Mouse (Mus musculus): ENCODE data around the gene Cyyr1. TPM values are rescaled to one million over a fixed set of nuclear protein-coding genes. Genes with fewer than 3 reads are reported as not detected.
"Not testable (repeated sequence)": the region's sequence is repeated elsewhere in the genome, so short reads cannot be mapped to it uniquely, and the experiment has no call there.

Cyyr1 gene
- polyA plus RNA-seq (2015; fragmentation: Nextera tagmentation; extraction: Ambion mirVana), result 5.6 and 5.8 TPM in 2 replicates

DNA sequence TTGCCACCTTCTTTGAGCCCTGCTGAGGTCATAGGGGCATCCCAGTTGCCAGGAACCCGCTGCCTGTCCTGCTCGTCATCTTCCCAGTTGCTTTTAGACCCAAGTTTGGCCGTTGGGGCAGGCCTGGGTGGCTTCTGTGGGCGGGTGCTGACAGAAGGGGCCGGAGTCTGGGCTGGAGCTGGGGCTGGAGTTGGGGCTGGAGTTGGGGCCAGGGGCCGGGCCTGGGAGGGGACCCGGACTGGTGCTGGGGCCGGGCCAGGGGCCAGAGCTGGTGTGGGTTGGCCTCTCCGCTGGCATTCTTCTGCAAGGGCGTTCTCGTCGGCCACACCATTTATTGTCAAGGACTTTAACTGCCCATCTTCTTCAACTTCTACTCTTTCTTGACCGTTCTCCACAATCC lies at the start of gene Cyyr1:
Gene Cyyr1 (minus strand): TSS at position 101 of the 400 bp plus-strand sequence.
- ATAC-seq (replicated peaks; ENCODE audit: low FRiP score, low read depth); H3K4me3 ChIP-seq (replicated peaks; ENCODE audit: low read depth, low read length); H3K4me1 ChIP-seq (replicated peaks; ENCODE audit: insufficient read depth, low read length); H3K27ac ChIP-seq; H3K27me3 ChIP-seq (ENCODE audit: insufficient read depth, low read length); H3K36me3 ChIP-seq (ENCODE audit: insufficient read depth, low read length); H3K4me2 ChIP-seq (ENCODE audit: low read length); H3K9me3 ChIP-seq (replicated peaks; ENCODE audit: low read length); H3K9ac ChIP-seq (ENCODE audit: low read depth, low read length); DNase-seq (ENCODE audit: low spot score): not testable (repeated sequence)
- 92% methylated on average over 11 of the region's 13 CpGs for WGBS

DNA sequence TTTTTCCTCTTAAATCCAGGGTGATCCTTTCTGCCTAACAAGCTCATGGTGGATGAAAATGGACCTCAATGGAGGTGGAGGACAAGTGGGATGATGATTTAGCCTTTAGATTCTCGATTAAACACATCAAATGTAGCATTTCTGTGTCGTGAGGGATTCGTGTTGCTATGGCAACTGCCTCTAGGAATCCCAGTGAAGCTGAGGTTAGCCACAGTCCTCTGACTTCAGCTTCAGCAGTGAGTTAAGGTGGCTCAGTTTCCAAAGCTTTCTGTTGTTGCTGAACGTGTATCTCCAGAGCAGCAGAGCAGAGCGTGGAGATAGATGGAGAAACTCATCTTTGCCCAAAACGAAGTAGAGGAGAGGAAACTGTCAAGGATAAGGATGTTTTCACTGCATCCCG lies 35.6 kb upstream of the Cyyr1 start:
- no peak overlapping the region for H3K27ac ChIP-seq
- H3K27me3 ChIP-seq (ENCODE audit: insufficient read depth, low read length), result no peaks in the 10 kb centered on the region
- 73% methylated on average over 7 of the region's 7 CpGs for WGBS
- no peak overlapping the region for H3K4me2 ChIP-seq (ENCODE audit: low read length)
- no peaks in the 10 kb centered on the region for H3K4me1 ChIP-seq (replicated peaks; ENCODE audit: insufficient read depth, low read length)
- no peaks in the 10 kb centered on the region for H3K9me3 ChIP-seq (replicated peaks; ENCODE audit: low read length)
- H3K9ac ChIP-seq (ENCODE audit: low read depth, low read length), result no peak overlapping the region
- no peak for TF ChIP-seq CTCF (IDR thresholded peaks at IDR 0.05; ENCODE audit: low read depth)
- no peak for DNase-seq (ENCODE audit: low spot score)
- H3K36me3 ChIP-seq (ENCODE audit: insufficient read depth, low read length), result no peaks in the 10 kb centered on the region
- H3K4me3 ChIP-seq (replicated peaks; ENCODE audit: low read depth, low read length), result no peak overlapping the region
- ATAC-seq (replicated peaks; ENCODE audit: low FRiP score, low read depth), result no peak

DNA sequence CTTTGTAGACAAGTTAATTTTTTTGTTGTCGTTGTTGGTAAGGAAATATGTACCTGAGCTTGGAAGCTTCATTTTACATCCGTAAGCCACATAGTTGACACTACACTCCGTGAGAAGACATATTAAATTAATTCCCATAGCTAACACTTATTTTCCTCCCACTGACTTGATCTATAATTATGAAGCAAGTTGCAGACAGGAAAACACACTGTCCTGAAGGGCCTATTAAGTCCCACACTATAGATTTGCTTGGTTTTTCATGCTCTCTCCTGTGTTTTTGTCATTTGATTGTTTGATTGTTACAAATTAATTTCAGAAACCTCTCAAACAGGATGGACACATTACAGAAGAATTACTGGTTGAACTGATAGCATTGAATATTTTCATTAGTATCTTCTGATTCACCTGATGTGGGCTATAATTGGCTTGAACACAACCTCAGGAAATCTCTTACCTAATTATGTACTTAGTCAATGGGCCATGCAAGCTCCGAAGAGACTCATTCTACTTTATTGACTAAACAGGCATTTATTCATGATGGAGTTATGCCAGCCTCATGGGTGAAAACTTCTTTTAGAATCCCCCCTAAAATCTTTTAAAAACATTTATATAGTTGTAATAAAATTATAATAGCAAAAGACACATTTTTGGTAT lies 34.5 kb upstream of the Cyyr1 start:
- TF ChIP-seq CTCF (IDR thresholded peaks at IDR 0.05; ENCODE audit: low read depth), result no peak
- H3K4me1 ChIP-seq (replicated peaks; ENCODE audit: insufficient read depth, low read length), result no peaks in the 10 kb centered on the region
- H3K4me2 ChIP-seq (ENCODE audit: low read length), result no peak overlapping the region
- H3K27ac ChIP-seq, result no peak overlapping the region
- no peak overlapping the region for H3K4me3 ChIP-seq (replicated peaks; ENCODE audit: low read depth, low read length)
- 88% methylated on average over 4 of the region's 4 CpGs for WGBS
- no peak overlapping the region for H3K9ac ChIP-seq (ENCODE audit: low read depth, low read length)
- ATAC-seq (replicated peaks; ENCODE audit: low FRiP score, low read depth) (no peak), DNase-seq (ENCODE audit: low spot score) (no peak)
- H3K36me3 ChIP-seq (ENCODE audit: insufficient read depth, low read length), result no peaks in the 10 kb centered on the region
- H3K9me3 ChIP-seq (replicated peaks; ENCODE audit: low read length), result no peaks in the 10 kb centered on the region
- H3K27me3 ChIP-seq (ENCODE audit: insufficient read depth, low read length), result no peaks in the 10 kb centered on the region

DNA sequence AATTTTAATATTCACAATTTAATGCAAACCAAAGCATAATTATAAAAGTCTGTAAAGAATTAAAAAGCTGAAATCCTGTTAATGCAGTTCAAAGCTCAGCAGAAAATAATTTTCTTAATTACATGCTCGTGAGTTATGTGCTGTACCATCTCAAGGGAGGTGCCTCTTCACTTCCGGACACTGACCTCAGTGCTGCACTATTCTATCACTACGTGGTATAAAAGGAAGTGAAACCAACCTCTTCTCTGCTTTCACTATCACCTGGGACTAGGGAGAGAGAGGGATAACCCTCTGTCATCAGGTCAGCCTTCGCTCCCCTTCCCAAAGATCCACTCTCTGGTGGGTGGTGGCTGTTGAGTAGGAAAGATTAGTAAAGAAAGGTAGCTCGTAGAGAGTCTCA lies 13.3 kb upstream of the Cyyr1 start:
- 81% methylated on average over 5 of the region's 5 CpGs for WGBS
- ATAC-seq (replicated peaks; ENCODE audit: low FRiP score, low read depth) (no peak), DNase-seq (ENCODE audit: low spot score) (no peak)
- H3K9me3 ChIP-seq (replicated peaks; ENCODE audit: low read length), result no peaks in the 10 kb centered on the region
- H3K4me1 ChIP-seq (replicated peaks; ENCODE audit: insufficient read depth, low read length), result no peaks in the 10 kb centered on the region
- H3K9ac ChIP-seq (ENCODE audit: low read depth, low read length), result no peak overlapping the region
- no peak overlapping the region for H3K4me2 ChIP-seq (ENCODE audit: low read length)
- H3K4me3 ChIP-seq (replicated peaks; ENCODE audit: low read depth, low read length), result no peak overlapping the region
- no peak overlapping the region for H3K27ac ChIP-seq
- H3K36me3 ChIP-seq (ENCODE audit: insufficient read depth, low read length), result no peaks in the 10 kb centered on the region
- no peak for TF ChIP-seq CTCF (IDR thresholded peaks at IDR 0.05; ENCODE audit: low read depth)
- no peaks in the 10 kb centered on the region for H3K27me3 ChIP-seq (ENCODE audit: insufficient read depth, low read length)

DNA sequence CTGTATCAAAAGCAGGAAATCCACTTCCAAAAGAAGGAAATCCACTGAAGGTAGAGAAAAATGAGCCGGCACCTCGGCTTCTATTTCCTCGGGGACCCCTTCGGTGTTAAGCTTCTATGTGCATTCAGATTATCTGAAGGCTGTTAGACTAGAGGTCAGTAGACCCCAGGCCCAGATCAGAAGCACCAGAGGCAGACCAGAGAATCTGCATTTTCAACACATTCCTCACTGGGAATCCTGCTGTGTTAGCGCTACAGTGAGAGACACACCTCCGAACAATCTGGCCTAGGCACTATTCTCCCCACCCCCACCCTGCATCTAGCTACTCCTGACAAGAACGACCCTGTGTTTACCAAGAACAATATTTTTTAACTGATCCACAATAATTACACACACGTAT lies 641 bp upstream of the Cyyr1 start:
- no peak for TF ChIP-seq CTCF (IDR thresholded peaks at IDR 0.05; ENCODE audit: low read depth)
- WGBS, result 49% methylated on average over 8 of the region's 8 CpGs
- Histone ChIP-seq H3K27ac (no peak overlapping the region), H3K9me3 (replicated peaks; ENCODE audit: low read length) (no peaks in the 10 kb centered on the region), H3K4me3 (replicated peaks; ENCODE audit: low read depth, low read length) (no peak overlapping the region), H3K4me1 (replicated peaks; ENCODE audit: insufficient read depth, low read length) (0 out of 2 replicates have a peak, but pooled peaks cover 4% of the 10 kb centered on the region), H3K4me2 (ENCODE audit: low read length) (no peak overlapping the region), H3K27me3 (ENCODE audit: insufficient read depth, low read length) (no peaks in the 10 kb centered on the region), H3K36me3 (ENCODE audit: insufficient read depth, low read length) (no peaks in the 10 kb centered on the region), H3K9ac (ENCODE audit: low read depth, low read length) (no peak overlapping the region)
- DNase-seq (ENCODE audit: low spot score) (no peak), ATAC-seq (replicated peaks; ENCODE audit: low FRiP score, low read depth) (no peak)

DNA sequence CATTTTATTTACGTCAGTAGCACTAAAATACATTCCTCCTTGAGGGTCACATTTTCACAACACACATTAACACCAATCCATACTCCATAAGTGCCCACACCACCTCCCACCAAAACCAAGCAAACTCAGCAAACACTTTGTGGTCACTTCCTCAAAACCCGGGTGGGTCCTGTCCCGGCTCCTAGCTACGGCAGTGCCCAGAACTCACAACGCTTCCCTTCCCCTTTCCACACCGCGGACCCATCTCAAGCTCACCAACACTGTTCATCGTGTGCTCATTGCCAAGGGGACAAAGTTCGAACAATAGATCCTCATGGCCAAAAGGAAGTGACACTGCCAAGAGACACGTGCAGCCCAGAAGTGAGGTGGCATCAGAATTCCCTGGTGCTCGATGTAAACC lies 1.2 kb downstream of the Cyyr1 start:
- not testable (repeated sequence) for H3K4me2 ChIP-seq (ENCODE audit: low read length); H3K4me3 ChIP-seq (replicated peaks; ENCODE audit: low read depth, low read length); ATAC-seq (replicated peaks; ENCODE audit: low FRiP score, low read depth); H3K4me1 ChIP-seq (replicated peaks; ENCODE audit: insufficient read depth, low read length); H3K27ac ChIP-seq; H3K27me3 ChIP-seq (ENCODE audit: insufficient read depth, low read length); H3K9me3 ChIP-seq (replicated peaks; ENCODE audit: low read length); H3K36me3 ChIP-seq (ENCODE audit: insufficient read depth, low read length); DNase-seq (ENCODE audit: low spot score); H3K9ac ChIP-seq (ENCODE audit: low read depth, low read length)
- 90% methylated on average over 1 of the region's 11 CpGs for WGBS
